ENCODE assay signal across 7 mouse cellular contexts in genomic region chr19:30117775-30118174, GRCm38 (mm10). TPM values are rescaled to one million over a fixed set of nuclear protein-coding genes. Genes with fewer than 3 reads are reported as not detected.
DNase-seq lines count a peak whose midpoint lies in the region; ATAC-seq lines count a peak whose summit lies in the region.

No protein-coding gene starts in this region.

- H3K27me3 ChIP-seq in embryonic facial prominence, embryonic 10.5 days (replicated peaks; ENCODE audit: low read depth, poor library complexity, severe bottlenecking): no peaks in the 10 kb centered on the region
- no peaks in the 10 kb centered on the region for H3K27me3 ChIP-seq in forebrain, embryonic 16.5 days (replicated peaks; ENCODE audit: control insufficient read depth, insufficient read depth, low read length)
- no peaks in the 10 kb centered on the region for H3K27me3 ChIP-seq in hindbrain, embryonic 13.5 days
- H3K27me3 ChIP-seq in midbrain, embryonic 15.5 days (replicated peaks): no peaks in the 10 kb centered on the region

- WGBS in embryonic facial prominence, embryonic 10.5 days: 73% methylated on average over 9 of the region's 9 CpGs
- 24% methylated on average over 9 of the region's 9 CpGs for WGBS in forebrain, embryonic 16.5 days
- 20% methylated on average over 9 of the region's 9 CpGs for WGBS in hindbrain, embryonic 13.5 days
- WGBS in midbrain, embryonic 15.5 days: 15% methylated on average over 9 of the region's 9 CpGs

- H3K4me3 ChIP-seq in embryonic facial prominence, embryonic 10.5 days: no peak overlapping the region
- no peak overlapping the region for H3K4me3 ChIP-seq in forebrain, embryonic 16.5 days (replicated peaks; ENCODE audit: low read length)
- no peak overlapping the region for H3K4me3 ChIP-seq in hindbrain, embryonic 13.5 days
- no peak overlapping the region for H3K4me3 ChIP-seq in midbrain, embryonic 15.5 days

- ATAC-seq in forebrain, embryonic 16.5 days: peak; percentile 91
- peak; percentile 89 for ATAC-seq in hindbrain, embryonic 13.5 days (ENCODE audit: low FRiP score)
- peak; percentile 90 for ATAC-seq in midbrain, embryonic 15.5 days (replicated peaks)

- peak overlapping the region; percentile 33 for H3K4me2 ChIP-seq in forebrain, embryonic 16.5 days (ENCODE audit: low read length)
- peak overlapping the region; percentile 35 for H3K4me2 ChIP-seq in hindbrain, embryonic 13.5 days
- peak overlapping the region; percentile 33 for H3K4me2 ChIP-seq in midbrain, embryonic 15.5 days

- H3K9ac ChIP-seq in forebrain, embryonic 16.5 days (replicated peaks; ENCODE audit: low read depth, low read length): no peak overlapping the region; the same call in 1 of the 2 replicates
- H3K9ac ChIP-seq in hindbrain, embryonic 13.5 days: no peak overlapping the region
- no peak overlapping the region for H3K9ac ChIP-seq in midbrain, embryonic 15.5 days

- 0 out of 2 replicates have a peak, but pooled peaks cover 4% of the 10 kb centered on the region for H3K36me3 ChIP-seq in embryonic facial prominence, embryonic 10.5 days (replicated peaks)
- H3K36me3 ChIP-seq in forebrain, embryonic 16.5 days (ENCODE audit: control insufficient read depth, insufficient read depth): no peaks in the 10 kb centered on the region
- no peaks in the 10 kb centered on the region for H3K36me3 ChIP-seq in hindbrain, embryonic 13.5 days
- no peaks in the 10 kb centered on the region for H3K36me3 ChIP-seq in midbrain, embryonic 15.5 days (replicated peaks)

- H3K4me1 ChIP-seq in embryonic facial prominence, embryonic 10.5 days: peaks cover 52% of the 10 kb centered on the region
- H3K4me1 ChIP-seq in forebrain, embryonic 16.5 days (replicated peaks; ENCODE audit: control insufficient read depth, insufficient read depth, low read length): peaks cover 24% of the 10 kb centered on the region
- peaks cover 49% of the 10 kb centered on the region for H3K4me1 ChIP-seq in hindbrain, embryonic 13.5 days (replicated peaks)
- peaks cover 64% of the 10 kb centered on the region for H3K4me1 ChIP-seq in midbrain, embryonic 15.5 days

- no peak for DNase-seq in embryonic facial prominence, embryonic 10.5 days (ENCODE audit: low spot score)
- DNase-seq in gastrocnemius, postnatal 10 days: no peak
- DNase-seq in kidney, adult 8-10 months: no peak
- no peak for DNase-seq in c-Kit-positive CD71-positive TER-119-positive erythroid progenitor cells, embryonic 14.5 days (ENCODE audit: low spot score)

- no peaks in the 10 kb centered on the region for H3K9me3 ChIP-seq in embryonic facial prominence, embryonic 10.5 days
- no peaks in the 10 kb centered on the region for H3K9me3 ChIP-seq in forebrain, embryonic 16.5 days (ENCODE audit: control insufficient read depth, low read length)
- no peaks in the 10 kb centered on the region for H3K9me3 ChIP-seq in hindbrain, embryonic 13.5 days
- H3K9me3 ChIP-seq in midbrain, embryonic 15.5 days: no peaks in the 10 kb centered on the region

- H3K27ac ChIP-seq in embryonic facial prominence, embryonic 10.5 days (replicated peaks): peak overlapping the region; percentile 57
- peak overlapping the region; percentile 86 for H3K27ac ChIP-seq in forebrain, embryonic 16.5 days (ENCODE audit: low read length)
- H3K27ac ChIP-seq in hindbrain, embryonic 13.5 days: peak overlapping the region; percentile 91
- H3K27ac ChIP-seq in midbrain, embryonic 15.5 days: peak overlapping the region; percentile 88

RNA-seq across cellular contexts. Expression of gene Gldc, which starts 57.5 kb away (rescaled TPM):
- 14.6 and 17.2 TPM in 2 replicates for polyA plus RNA-seq in embryonic facial prominence, embryonic 10.5 days (2016; fragmentation: Nextera tagmentation; extraction: Ambion mirVana)
- 10.9 and 12.4 TPM in 2 replicates for polyA plus RNA-seq in forebrain, embryonic 16.5 days (2015; fragmentation: Nextera tagmentation; extraction: Ambion mirVana)
- polyA plus RNA-seq in hindbrain, embryonic 13.5 days (2015; fragmentation: Nextera tagmentation; extraction: Ambion mirVana): 8.6 and 9.1 TPM in 2 replicates
- 6.6 and 7.7 TPM in 2 replicates for polyA plus RNA-seq in midbrain, embryonic 15.5 days (2015; fragmentation: Nextera tagmentation; extraction: Ambion mirVana)
- total RNA-seq in gastrocnemius, postnatal 10 days (2021): under 1 TPM; 0.16 to 0.34 TPM
